Mouse (Mus musculus): ENCODE measurements around the gene Anks3.
A peak's percentile ranks its signal among the peaks of the same experiment; 100 is the strongest.

Gene Anks3

DNA sequence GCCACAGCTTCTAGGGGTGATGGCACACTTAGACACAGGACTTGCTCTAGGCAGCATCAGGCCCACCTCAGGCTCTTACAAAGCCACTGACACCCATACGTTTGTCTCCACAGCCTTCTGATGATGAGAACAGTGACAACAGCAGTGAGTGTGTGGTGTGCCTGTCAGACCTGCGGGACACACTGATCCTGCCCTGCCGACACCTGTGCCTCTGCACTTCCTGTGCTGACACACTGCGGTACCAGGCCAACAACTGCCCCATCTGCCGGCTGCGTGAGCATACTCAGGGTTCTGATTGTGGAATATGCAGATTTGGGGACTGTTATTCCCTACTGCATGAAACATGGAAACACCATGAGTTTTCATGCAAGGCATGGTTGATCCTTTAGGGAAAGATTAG lies 41.5 kb downstream of the Anks3 start:
- DNase-seq, result no peak

DNA sequence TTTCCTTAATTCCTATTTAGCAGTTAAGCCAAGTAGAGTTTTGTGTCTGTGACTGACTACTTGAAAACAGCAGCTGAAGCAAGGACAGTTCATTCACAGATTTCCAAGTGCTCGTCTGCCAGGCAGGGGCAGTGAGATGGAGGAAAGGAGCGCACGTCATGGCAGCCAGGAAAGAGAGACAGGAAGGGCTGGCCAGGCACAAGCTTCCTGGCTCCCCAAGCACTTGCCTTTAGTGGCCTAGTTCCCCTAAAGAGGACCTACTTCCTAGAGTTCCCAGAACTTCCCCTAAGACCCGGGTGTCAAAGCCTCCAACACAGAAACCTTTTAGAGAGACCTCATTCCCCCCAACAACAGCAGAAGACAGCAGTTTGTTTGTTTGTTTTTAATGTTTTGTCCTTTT lies 43.4 kb downstream of the Anks3 start:
- no peak for DNase-seq

DNA sequence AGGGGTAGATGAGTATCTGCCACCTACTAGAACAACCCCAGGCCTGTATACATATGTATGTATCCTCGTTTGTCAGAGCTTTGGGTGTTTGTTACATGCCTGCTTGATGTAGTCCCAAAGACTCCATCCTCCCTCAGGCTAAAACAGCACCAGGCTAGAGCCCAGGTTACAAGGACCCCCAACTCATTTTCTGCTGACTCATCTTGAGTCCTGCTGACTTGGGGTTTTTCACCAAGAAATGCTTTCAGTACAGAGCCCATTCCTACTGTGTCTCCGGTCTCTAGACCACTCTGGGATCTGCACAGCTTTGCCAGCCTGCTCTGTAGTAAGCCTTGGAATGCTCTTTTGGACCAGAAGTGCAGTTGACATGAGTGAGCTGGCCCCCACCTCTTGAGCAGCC lies 47.4 kb downstream of the Anks3 start:
- DNase-seq, result no peak

DNA sequence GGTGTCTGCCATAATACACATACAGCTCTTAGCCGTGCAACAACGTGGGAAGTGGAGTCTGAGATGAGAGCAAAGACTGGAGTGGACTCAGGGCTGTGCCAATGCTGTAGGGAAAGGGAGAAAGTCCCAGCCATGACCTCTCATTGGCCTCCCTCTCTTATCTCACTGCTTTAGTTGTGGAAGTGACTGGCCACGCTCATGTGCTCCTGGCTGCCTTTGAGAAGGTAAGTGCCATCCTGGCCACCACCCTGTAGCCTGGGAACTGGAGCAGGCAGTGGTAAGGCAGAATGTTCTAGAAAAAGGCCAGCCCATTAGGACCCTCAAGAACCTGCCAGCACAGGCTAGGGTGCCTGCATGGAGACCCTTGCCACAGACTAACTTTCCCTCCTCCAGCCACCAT lies 48.1 kb downstream of the Anks3 start:
- DNase-seq, result no peak

DNA sequence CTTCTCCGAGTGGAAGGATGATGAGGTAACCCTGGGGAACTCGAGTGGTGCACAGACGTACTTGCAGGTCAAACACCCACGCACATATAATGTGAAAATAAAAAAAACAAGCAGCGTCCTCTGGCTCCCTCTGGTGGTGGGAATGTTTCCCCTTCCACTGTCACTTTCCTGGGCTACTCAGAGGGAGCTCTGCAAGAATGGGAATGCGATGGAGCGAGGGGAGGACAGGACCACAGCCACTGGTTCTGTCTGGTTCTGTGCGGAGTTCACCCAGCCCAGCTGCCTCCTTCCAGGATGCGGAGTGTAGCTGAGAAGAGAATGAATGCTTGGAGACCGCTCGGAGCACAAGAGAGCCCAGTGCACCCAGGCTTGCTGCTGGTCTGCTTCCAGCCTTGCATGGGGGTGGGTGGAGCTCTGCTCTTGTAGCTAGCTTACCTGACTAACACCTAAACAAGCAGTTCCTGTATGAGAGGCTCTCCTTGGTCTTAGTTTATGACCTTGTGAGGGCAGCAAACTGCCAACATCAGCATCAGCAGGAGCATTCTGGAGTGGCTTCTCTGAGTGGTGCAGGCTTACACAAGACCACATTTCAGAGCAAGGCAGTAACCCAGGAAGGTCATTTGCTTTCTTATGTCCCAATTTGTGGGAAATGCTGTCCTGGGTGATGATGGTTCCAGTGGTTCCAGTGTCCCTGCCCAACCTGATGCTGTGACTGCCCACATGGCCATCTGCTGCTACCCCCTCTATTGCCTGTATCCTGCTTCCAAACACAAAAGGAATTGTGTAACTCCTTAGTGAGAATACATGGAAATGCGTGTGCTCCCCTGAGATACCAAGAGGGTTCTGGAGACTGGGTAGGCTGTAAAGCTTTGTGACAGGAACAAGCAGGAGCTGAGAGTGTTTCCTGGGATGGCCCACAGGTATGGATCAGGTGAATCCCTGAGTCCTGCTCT lies 49.9 kb downstream of the Anks3 start:
- DNase-seq, result peak; percentile 70

DNA sequence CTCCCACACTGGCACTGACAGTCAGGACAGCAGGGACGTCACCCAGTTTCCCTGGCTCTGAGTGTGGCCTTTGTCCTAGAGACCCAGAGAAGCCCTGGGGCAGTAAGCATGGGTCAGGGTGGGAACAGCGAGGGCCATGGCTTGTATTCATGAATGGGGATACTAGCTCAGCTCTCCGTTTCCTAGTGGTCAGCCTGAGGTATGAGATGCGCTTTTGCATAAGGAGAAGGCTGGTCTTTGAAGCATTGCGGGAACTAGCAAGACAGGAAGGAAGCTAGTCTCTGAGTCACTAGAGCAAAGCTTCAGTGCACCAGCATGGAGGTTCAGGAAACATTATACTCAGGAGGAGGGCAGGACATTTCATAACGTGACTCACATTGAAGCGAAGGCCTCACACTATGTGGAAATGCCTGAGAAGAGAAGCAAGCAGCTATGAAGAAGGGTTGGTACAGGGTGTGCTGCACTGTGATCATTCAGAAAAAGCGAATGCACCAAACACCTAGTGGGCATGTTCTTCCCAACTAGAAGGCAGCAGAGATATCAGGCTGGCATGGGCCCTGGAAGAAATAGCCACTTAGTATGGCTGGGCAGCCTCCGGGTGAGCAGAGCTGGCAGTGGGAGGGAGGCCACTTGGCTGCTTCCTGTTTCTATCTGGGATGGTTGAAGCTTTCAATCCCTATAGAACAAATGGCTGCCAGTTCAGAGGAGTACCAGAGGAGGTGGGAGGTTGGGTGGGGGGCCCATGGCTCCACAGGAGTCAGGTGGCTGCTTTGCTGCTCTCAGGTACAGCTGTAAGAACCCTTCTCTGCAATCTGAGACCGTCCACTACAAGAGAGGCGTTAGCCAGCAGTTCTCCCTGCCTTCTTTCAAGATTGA lies 50.9 kb downstream of the Anks3 start:
- DNase-seq, result no peak

DNA sequence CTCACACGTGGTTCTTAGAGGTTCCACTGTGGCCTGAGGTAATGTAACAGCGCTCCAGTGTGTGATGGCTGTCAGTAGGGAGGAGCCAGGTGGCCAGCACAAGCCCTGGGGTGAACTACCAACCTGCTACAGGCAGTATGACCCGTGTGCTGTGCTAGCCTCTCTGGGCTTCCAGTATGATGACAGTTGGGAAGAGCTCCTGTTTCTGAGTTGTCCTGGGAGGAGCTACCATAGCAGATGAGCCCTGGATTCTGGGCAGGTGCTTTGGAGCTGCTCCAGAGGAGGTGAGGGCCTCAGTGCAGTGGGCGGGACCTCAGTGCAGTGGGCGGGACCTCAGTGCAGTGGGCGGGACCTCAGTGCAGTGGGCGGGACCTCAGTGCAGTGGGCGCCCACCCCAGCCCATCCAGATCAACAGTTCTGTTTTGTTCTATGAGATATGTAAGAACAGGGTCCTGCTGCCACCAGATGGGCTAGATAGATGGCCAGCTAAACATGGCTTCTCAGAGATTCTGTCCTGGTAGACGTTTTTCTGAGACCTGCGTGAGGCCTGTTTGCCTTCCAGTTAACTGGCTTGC lies 51.8 kb downstream of the Anks3 start:
- no peak for DNase-seq

DNA sequence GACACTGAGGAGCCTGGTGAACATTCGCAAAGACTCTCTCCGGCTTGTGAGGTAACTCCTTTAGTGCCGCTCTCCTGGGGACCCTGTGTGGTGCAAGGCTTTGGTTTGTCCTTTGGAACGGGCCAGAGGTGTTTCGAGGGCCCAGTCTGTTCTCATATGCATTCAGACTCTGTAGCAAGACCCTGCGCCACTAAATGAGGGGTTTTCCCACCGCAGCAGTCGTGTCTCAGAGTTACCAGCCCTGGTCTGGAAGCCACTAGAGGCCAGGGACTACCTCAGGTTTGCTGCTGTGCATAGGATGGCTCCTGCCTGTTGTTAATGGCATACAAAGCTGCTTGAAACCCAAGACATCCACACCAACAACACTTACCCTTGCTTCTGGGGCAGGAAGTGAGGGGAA lies 53.2 kb downstream of the Anks3 start:
- no peak for DNase-seq

DNA sequence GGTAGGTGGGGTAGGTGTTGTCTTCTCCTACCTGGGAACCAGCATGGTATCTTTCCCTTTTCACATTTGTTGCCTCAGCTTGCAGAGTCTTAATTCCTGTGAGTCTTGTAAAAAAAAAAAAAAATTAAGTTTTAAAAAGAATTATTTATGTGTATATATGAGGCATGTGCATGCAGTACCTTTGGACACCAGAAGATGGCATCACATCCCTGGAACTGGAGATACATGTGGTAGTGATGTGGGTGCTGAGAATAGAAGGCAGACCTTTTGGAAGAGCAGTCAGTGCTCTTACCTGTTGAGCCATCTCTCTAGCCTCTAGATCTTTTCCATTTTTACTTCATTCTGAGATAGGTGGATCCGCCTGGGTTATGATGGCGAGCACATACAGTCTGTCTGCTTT lies 54.3 kb downstream of the Anks3 start:
- no peak for DNase-seq

DNA sequence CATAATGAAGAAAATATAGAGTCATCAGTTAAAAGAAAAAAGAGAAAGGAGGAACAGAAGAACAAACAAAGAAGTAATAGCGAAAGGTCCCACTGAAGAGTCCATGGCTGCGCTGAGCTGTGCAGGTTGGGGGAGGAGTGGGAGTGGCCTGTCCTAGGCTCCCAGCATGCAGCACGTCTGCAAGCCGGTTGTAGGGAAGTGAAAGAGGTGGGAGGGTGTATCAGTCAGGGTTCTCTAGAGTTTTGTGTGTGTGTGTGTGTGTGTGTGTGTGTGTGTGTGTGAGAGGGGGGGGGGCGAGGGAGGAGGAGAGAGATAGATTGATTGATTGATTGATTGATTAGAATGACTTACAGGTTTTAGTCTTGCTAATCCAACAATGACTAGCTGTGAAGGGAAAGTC lies 56.0 kb downstream of the Anks3 start:
- peak; percentile 60 for DNase-seq

DNA sequence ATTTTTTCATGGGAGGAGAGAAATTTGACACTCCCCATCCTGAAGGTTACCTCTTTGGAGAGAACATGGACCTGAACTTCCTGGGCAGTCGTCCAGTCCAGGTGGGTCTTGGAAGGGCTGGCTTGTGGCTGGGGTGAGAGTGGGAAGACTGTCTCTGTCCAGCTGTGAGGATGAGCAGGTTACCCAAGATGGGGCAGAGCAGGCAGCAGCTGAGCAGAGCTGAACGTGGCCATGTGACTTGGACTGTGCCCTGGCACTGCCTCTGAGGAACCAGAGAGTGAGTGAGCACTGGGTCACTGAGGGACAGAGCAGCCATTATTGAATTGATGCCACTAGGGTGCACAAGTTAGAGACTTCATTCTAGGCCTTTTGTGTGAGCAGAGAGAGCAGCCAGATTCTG lies 56.6 kb downstream of the Anks3 start:
- no peak for DNase-seq

DNA sequence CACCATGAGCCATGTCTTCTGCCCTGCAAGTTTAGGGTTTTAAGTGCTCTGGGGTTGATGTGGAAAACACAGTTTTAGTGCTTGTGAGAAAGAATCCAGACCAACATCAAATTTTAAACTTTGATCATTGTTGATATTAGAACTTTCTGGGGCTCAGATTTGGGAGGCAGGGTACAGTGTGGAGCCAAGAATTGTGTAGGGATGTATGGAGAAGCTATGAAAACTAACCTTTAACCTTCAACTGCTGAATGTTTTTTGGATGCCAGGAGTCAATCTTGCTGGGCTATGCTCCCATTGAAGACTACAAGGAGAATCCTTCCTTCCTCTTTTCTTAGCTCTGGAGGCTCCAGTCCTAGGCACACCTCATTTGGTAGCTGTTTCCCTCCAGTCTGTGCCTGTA lies 57.4 kb downstream of the Anks3 start:
- no peak for DNase-seq

DNA sequence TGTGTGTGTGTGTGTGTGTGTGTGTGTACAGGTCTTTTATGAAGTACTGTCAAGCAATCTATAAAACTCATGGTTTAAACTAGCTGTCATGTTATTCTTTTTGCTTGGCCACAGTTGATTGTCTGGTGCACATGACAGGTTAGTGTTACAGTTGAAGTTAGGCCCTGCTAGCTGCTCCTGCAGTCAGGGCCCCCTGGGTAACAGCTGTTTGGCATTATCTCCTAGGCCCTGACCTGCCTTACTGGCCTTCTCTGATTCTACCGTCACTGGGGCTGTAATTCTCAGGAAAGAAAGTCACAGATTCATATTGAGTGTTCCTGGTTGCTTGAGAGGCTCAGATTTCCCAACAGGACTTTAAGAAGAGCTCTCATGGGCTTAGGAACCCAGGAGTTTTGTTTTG lies 58.4 kb downstream of the Anks3 start:
- DNase-seq, result no peak

DNA sequence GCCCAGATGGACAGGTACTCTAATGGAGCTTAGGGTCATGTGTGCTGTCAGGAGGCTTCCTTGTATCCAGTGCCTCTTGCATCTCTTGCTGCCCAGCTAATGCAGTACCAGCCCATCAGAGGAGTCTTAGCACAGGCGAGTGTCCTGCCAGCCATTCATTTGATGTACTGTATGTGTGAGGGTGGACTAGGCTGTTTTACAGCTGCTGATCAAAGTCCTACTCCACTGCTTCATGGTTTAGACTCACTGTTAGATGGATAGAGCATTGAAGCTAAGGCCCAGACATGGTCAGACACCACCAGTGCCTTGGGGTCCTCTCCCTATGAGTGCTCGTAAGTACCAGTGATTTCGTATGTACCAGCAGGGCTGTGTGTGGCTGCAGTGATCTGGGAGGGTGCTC lies 59.1 kb downstream of the Anks3 start:
- DNase-seq, result no peak

DNA sequence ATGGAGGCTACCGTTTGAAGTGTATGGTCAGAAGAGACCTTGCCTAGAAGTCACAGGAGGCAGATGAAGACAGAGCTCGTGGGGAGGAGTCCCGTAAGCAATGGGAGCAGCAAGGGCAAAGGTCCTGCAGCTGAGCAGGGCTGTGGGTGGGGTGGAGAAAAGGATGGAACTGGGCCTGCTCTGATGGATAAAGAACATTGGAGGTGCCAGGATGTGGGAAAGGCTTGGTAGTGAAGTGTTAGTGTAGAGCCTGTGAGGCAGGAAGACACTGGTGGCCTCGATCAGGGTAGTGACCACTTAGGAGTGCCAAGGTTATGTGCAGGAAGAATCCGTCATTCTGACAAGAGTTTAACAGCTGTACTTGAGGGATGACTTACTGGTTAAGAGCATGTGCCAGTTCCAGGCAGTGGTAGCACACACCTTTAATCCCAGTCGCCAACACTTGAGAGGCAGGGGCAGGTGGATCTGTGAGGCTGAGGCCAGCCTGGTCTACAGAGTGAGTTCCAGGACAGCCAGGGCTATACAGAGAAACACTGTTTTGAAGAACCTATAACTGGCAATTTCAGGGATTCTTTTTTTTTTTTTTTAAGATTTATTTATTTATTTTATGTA lies 60.4 kb downstream of the Anks3 start:
- no peak for DNase-seq

DNA sequence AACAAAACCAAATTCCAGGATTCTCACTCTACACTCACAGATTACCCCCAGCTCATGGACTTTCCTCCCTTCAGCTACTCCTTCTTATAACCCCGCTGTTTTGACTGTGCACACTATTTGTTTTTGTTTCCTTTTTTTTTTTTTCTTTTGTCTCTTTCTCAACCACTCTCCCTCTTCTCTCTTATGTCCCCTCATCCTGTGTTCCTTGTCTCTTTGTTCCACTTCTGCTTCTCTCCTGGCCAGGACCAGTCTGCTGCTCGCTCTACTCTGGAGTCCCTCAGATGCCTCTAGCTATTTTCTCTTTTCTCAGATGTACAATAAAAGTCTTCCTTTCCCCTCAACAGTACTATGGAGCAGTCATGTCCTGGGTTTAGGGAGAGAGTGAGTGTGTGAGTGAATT lies 61.6 kb downstream of the Anks3 start:
- DNase-seq, result no peak

DNA sequence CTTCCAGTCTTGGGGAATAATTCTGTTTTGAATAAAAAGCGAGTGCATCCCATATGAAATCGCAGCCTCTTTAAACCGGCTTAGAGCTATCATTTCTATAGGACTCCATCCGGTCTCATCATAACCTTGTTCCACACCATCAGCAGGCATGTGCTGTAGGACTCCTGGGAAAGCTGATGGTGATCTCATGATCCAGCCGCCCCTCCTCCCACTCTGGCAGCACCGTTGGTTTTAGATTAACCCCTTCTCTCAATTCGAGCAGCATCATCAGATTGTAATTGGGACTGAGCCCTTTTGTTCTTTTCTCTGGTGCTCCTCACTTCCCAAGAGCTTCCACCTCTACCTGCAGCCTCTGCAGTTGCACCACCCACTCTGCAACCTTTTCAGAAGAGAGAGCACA lies 62.8 kb downstream of the Anks3 start:
- no peak for DNase-seq

DNA sequence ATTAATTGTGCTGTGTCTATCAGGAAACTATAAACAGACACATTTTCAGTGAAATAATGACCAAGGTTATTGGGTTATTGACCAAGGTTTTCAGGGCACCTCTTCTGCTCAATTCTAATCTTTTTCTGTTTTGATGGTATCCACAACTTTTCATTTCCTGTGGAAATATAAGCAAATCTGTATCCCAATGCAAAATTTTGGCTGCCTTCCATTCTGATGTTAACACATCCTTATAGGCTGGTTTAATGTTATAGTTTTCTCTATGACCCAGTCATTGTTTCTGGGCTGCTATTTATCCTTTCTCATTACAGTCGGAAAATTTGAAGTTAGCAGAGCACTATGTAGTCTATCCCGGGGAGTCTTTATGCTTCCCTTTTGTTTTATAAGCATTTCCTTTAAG lies 64.3 kb downstream of the Anks3 start:
- no peak for DNase-seq

DNA sequence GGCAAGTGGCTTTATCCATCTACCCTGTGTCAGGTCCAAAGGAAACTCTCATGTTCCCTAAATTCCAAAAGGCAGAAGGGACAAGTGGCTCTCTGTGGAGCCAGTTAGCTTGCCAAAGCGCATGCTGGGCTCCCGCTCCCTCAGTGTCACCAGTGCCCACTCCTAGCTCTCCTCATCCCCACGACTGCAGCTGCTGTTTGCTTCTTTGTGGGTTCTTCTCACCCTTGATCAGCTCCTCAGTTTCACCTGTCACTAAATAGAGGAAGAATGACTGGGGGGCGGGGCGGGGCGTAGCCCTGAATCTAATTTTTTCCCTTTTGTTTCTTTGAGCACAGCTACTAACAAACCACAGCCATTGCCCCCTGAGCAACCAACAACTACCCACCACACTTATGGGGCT lies 65.1 kb downstream of the Anks3 start:
- no peak for DNase-seq

DNA sequence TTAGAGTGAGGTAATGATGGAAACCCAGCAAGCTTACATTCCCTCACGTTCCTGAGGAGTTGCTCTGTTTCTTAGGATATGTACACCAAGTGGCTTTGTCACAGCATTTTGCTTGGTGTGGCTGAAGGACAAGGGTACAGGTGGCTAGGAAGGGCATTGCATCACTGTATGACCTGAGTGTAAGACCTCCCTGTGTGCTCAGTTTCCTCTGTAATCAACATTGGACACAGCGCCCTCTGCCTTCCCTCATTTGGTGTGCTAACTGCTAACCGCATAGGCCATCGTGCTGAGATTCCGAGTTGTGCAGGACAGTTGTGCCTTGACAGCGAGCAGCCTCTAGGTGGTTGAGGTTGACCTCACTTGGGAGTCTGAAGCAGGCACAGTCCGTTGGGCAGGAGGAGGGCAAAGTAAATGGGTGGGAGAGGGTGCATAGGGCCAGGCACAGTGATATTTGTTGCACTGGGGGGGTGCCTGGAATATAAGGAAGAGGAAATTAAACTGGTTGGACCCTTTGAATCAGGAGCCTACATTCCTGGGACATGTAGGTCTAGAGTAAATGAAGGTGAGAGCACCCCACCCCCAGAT lies 66.8 kb downstream of the Anks3 start:
- peak; percentile 41 for DNase-seq

DNA sequence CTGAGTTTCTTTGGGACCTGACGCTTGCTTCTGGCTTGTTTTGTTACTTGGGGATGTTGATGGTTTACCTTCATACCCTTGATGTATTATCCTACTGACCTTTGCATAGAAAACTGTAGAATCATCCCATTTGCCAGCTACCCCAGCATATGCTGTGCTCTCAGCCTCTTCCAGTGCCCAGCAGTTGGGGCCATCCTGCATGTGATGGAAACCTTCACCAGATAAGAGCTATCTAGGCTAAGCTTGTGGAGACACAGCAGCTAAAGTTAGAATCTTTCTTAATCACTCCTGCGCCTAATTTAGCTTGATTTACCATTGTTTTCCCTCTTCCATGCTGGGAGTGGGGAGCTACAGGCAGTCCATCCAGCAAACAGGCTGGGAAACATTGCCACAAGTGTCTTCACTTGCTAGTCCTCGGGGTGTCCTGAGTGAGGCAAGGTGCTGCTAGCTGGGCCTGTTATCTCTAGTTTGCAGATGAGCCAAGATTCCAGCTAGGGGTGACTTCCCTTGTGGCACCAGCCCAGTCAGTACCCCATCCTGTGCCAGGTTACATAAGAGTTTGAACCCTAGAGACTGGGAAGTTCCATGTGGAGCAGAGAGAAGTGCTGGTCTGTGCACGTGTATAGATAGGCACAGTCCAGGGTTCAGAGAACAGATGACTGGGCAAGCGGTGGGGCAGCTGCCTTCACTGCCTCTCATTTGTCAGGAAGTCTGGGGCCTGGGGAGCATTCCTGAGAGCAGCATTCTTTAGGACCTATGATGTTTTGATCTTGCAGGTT lies 67.6 kb downstream of the Anks3 start:
- DNase-seq, result peak; percentile 64
